Mouse (Mus musculus) midbrain, embryonic 11.5 days (tissue): ENCODE measurements around the gene Atcay. TPM values are rescaled to one million over a fixed set of nuclear protein-coding genes. Genes with fewer than 3 reads are reported as not detected.
"Not testable (repeated sequence)": the region's sequence is repeated elsewhere in the genome, so short reads cannot be mapped to it uniquely, and the experiment has no call there.

Experiments
- ATAC-seq: fragments of 200-750 bp; cut with Nextera tagmentation; 2 replicates; pipeline ENCODE4 v1.8.0; 2017; ENCODE audit warnings: moderate TSS enrichment, moderate library complexity; ENCODE audit not compliant: low FRiP score
- DNase-seq: peaks from one replicate; pipeline ENCODE4 v3.0.0; 2015; ENCODE audit warnings: low spot score; ENCODE audit errors: missing footprints
- H3K27ac ChIP-seq: fragments of 300-500 bp; sonication (generic); 2 replicates; pipeline ENCODE4 v1.5.1; 2014; ENCODE audit warnings: low read depth, low read length
- H3K27me3 ChIP-seq: fragments of 300-500 bp; sonication (generic); 2 replicates; pipeline ENCODE4 v1.6.1; 2014; ENCODE audit warnings: mild to moderate bottlenecking, low read length, moderate library complexity, mixed read lengths; ENCODE audit not compliant: control insufficient read depth, insufficient read depth
- H3K36me3 ChIP-seq: fragments of 300-500 bp; sonication (generic); 2 replicates; pipeline ENCODE4 v1.6.1; 2014; ENCODE audit warnings: mild to moderate bottlenecking, low read length, moderate library complexity, mixed read lengths; ENCODE audit not compliant: control insufficient read depth, insufficient read depth
- H3K4me1 ChIP-seq: fragments of 300-500 bp; sonication (generic); 2 replicates; pipeline ENCODE4 v1.6.1; 2014; ENCODE audit warnings: low read length; ENCODE audit not compliant: control insufficient read depth, insufficient read depth
- H3K4me2 ChIP-seq: fragments of 300-500 bp; sonication (generic); 2 replicates; pipeline ENCODE4 v1.6.1; 2014; ENCODE audit warnings: mild to moderate bottlenecking, moderate library complexity
- H3K4me3 ChIP-seq: fragments of 300-500 bp; sonication (generic); 2 replicates; pipeline ENCODE4 v1.5.1; 2014; ENCODE audit warnings: low read depth, low read length
- H3K9ac ChIP-seq: fragments of 300-500 bp; sonication (generic); 2 replicates; pipeline ENCODE4 v1.6.1; 2014; ENCODE audit warnings: low read length
- H3K9me3 ChIP-seq: fragments of 300-500 bp; sonication (generic); 2 replicates; pipeline ENCODE4 v1.6.1; 2016; ENCODE audit warnings: low read length; ENCODE audit not compliant: control insufficient read depth
- WGBS: fragments of 180-500 bp; shearing (Covaris S2); extraction: QIAGEN DNeasy Blood & Tissue Kit; methylation state at CpG from one replicate; pipeline ENCODE4 v1.1.7; 2014; 5-methylcytosine and 5-hydroxymethylcytosine counted together
- polyA plus RNA-seq: library from polyadenylated mRNA; unstranded; fragments of >200 nt; fragmentation: Nextera tagmentation; extraction: Ambion mirVana; gene quantifications from 2 replicates; pipeline ENCODE4 v1.2.1, GENCODE M21; 2014

The Atcay gene
- polyA plus RNA-seq, 1 experiment from 2014 or later, result 22.2 TPM

GRCm38 (mm10) chr10:81232580-81233225 lies 2.1 kb upstream of the Atcay start, which contains the start of gene Zfr2:
Gene Zfr2, plus strand, starts transcription at chr10:81233155.
- Histone ChIP-seq H3K4me3 (peak within 1 kb of the TSS; percentile 74), H3K9ac (peak within 1 kb of the TSS; percentile 73), H3K27ac (no peak within 1 kb of the TSS), H3K4me2 (peak within 1 kb of the TSS; percentile 67), H3K4me1 (peaks cover 12% of the 10 kb centered on the region), H3K27me3 (no peaks in the 10 kb centered on the region; the same call in 1 of the 2 replicates), H3K36me3 (no peaks in the 10 kb centered on the region), H3K9me3 (no peaks in the 10 kb centered on the region)
- peak; percentile 77 for ATAC-seq
- 10% methylated on average over 29 of the region's 29 CpGs for WGBS
- DNase-seq, result peak; percentile 96

GRCm38 (mm10) chr10:81231436-81231835 lies 803 bp upstream of the Atcay start:
- H3K27me3 ChIP-seq, result no peaks in the 10 kb centered on the region; the same call in 1 of the 2 replicates
- peaks cover 12% of the 10 kb centered on the region for H3K4me1 ChIP-seq
- no peak overlapping the region; the same call in 1 of the 2 replicates for H3K9ac ChIP-seq
- 52% methylated on average over 7 of the region's 7 CpGs for WGBS
- peak overlapping the region; percentile 73 for H3K4me2 ChIP-seq
- peak overlapping the region; percentile 51; the same call in 1 of the 2 replicates for H3K4me3 ChIP-seq
- ATAC-seq (no peak), DNase-seq (no peak)
- no peak overlapping the region for H3K27ac ChIP-seq
- H3K9me3 ChIP-seq, result no peaks in the 10 kb centered on the region
- H3K36me3 ChIP-seq, result no peaks in the 10 kb centered on the region

- Histone ChIP-seq H3K4me1 (peaks cover 12% of the 10 kb centered on the region), H3K27ac (no peak overlapping the region), H3K27me3 (no peaks in the 10 kb centered on the region; the same call in 1 of the 2 replicates), H3K4me2 (peak overlapping the region; percentile 73), H3K36me3 (no peaks in the 10 kb centered on the region), H3K4me3 (peak overlapping the region; percentile 51), H3K9me3 (no peaks in the 10 kb centered on the region), H3K9ac (peak overlapping the region; percentile 76)
- 0 out of 2 replicates have a peak, but pooled peaks have one; percentile 20 for ATAC-seq
- DNase-seq, result peak; percentile 88
- 11% methylated on average over 20 of the region's 20 CpGs for WGBS
Measured at GRCm38 (mm10) chr10:81229735-81230437, 747 bp downstream of the Atcay start.

GRCm38 (mm10) chr10:81223731-81224130 lies 6.9 kb downstream of the Atcay start:
- not testable (repeated sequence) for H3K4me2 ChIP-seq, H3K9ac ChIP-seq, H3K27ac ChIP-seq, H3K4me1 ChIP-seq, H3K36me3 ChIP-seq, H3K27me3 ChIP-seq, DNase-seq, ATAC-seq, H3K4me3 ChIP-seq, H3K9me3 ChIP-seq
- 63% methylated on average over 2 of the region's 2 CpGs for WGBS

GRCm38 (mm10) chr10:81221402-81222015 lies 9.1 kb downstream of the Atcay start:
- Histone ChIP-seq H3K9ac (no peak overlapping the region), H3K36me3 (peaks cover 2% of the 10 kb centered on the region; the same call in 1 of the 2 replicates), H3K4me1 (no peaks in the 10 kb centered on the region), H3K27ac (no peak overlapping the region), H3K4me2 (no peak overlapping the region), H3K9me3 (no peaks in the 10 kb centered on the region), H3K4me3 (no peak overlapping the region), H3K27me3 (no peaks in the 10 kb centered on the region)
- ATAC-seq (no peak), DNase-seq (no peak)
- WGBS, result 92% methylated on average over 5 of the region's 5 CpGs

GRCm38 (mm10) chr10:81217964-81218363 lies 12.7 kb downstream of the Atcay start:
- Histone ChIP-seq H3K4me2 (no peak overlapping the region), H3K27ac (no peak overlapping the region), H3K9ac (no peak overlapping the region), H3K27me3 (no peaks in the 10 kb centered on the region), H3K4me1 (no peaks in the 10 kb centered on the region), H3K4me3 (no peak overlapping the region), H3K36me3 (peaks cover 3% of the 10 kb centered on the region), H3K9me3 (no peaks in the 10 kb centered on the region)
- ATAC-seq (peak; percentile 59; the same call in 1 of the 2 replicates), DNase-seq (peak; percentile 92)
- WGBS, result 40% methylated on average over 7 of the region's 7 CpGs

- not testable (repeated sequence) for H3K36me3 ChIP-seq, ATAC-seq, H3K9me3 ChIP-seq, H3K27me3 ChIP-seq, H3K4me2 ChIP-seq, H3K27ac ChIP-seq, H3K4me3 ChIP-seq, DNase-seq, H3K9ac ChIP-seq, H3K4me1 ChIP-seq
- WGBS, result 24% methylated on average over 1 of the region's 1 CpGs
Measured at GRCm38 (mm10) chr10:81217267-81217666, 13.4 kb downstream of the Atcay start.

GRCm38 (mm10) chr10:81216810-81217209 lies 13.8 kb downstream of the Atcay start:
- Histone ChIP-seq H3K4me3 (no peak overlapping the region), H3K27me3 (no peaks in the 10 kb centered on the region), H3K4me2 (no peak overlapping the region), H3K9ac (no peak overlapping the region), H3K27ac (no peak overlapping the region), H3K9me3 (no peaks in the 10 kb centered on the region), H3K36me3 (peaks cover 13% of the 10 kb centered on the region), H3K4me1 (no peaks in the 10 kb centered on the region)
- ATAC-seq, result no peak
- DNase-seq, result no peak
- 81% methylated on average over 6 of the region's 6 CpGs for WGBS

GRCm38 (mm10) chr10:81216260-81216659 lies 14.4 kb downstream of the Atcay start:
- Histone ChIP-seq H3K4me3 (no peak overlapping the region), H3K4me1 (no peaks in the 10 kb centered on the region), H3K27me3 (no peaks in the 10 kb centered on the region), H3K9ac (no peak overlapping the region), H3K9me3 (no peaks in the 10 kb centered on the region), H3K4me2 (no peak overlapping the region), H3K27ac (no peak overlapping the region), H3K36me3 (peaks cover 16% of the 10 kb centered on the region)
- ATAC-seq, result no peak
- no peak for DNase-seq
- WGBS, result 95% methylated on average over 6 of the region's 6 CpGs
